Comparison of ENCODE assay signal across 9 mouse cellular contexts in the genomic region with DNA sequence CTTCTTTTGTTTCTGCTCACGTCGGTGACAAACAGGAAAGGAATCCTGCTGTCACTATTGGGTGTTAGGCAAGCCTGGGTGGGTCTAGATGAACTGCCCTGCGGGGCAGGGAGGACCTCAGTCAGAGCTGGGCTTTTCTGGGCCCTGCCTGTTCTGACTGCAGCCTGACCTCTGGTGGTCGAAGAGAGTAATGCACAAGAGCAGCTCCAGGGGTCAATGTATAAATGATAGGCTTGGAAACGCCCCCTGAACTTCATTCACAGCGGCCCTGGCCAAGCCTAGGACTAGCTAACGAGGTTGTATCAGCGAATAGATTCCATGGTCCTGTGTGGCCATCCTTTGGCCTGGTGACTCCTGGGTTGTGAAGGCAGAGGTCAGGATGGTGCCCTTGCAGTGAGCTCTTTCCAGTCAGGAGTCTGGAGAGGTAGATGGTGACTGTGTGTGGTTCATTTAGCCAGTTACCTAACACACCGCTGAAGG. TPM values are rescaled to one million over a fixed set of nuclear protein-coding genes. Genes with fewer than 3 reads are reported as not detected.
DNase-seq lines count a peak whose midpoint lies in the region; ATAC-seq and TF ChIP-seq lines count a peak whose summit lies in the region.
"Had no signal": no experiment of that assay in that cellular context is flagged by ENCODE, and none has a peak within 500 bp of the region (broad histone marks: within the 10 kb centered on the region; RNA-seq: fewer than 3 reads in every experiment).

No protein-coding gene starts in this region.

- no peaks in the 10 kb centered on the region for H3K27me3 ChIP-seq in forebrain, embryonic 14.5 days (replicated peaks; ENCODE audit: control insufficient read depth, insufficient read depth, low read length)
- H3K27me3 ChIP-seq in neural tube, embryonic 14.5 days (ENCODE audit: control insufficient read depth, insufficient read depth, low read length): no peaks in the 10 kb centered on the region
- no peaks in the 10 kb centered on the region for H3K27me3 ChIP-seq in testis, adult 2 months (ENCODE audit: control insufficient read depth, insufficient read depth, low read length)
- H3K27me3 ChIP-seq: limb, embryonic 12.5 days had no signal

- peak; percentile 88 for DNase-seq in ES-E14 (ENCODE audit: low read depth, low spot score)
- DNase-seq in cerebellum, adult 11 months: peak; percentile 73
- DNase-seq in forebrain, embryonic 14.5 days (ENCODE audit: low spot score): peak; percentile 80
- DNase-seq in heart, postnatal 25 days (ENCODE audit: low spot score): peak; percentile 69
- DNase-seq in large intestine, adult 2 months (ENCODE audit: low read depth, low spot score): peak; percentile 29
- peak; percentile 78 to 86 for DNase-seq in lung, adult 18-20 months

- in situ Hi-C loops in ES-E14 (cut with MboI; ENCODE audit: low sequenced_read_pairs in 2 of 2, unreplicated experiment in 2 of 2): loop anchor here in 1 of 2 experiments (5.0 kb wide), 1 partner anchor 413 kb away; no protein-coding TSS in a partner anchor

- peak; percentile 61 for ATAC-seq in forebrain, embryonic 14.5 days
- ATAC-seq in neural tube, embryonic 14.5 days (ENCODE audit: low read depth): peak; percentile 72; the same call in 1 of the 2 replicates

- TF ChIP-seq POLR2A in testis, adult 2 months (IDR thresholded peaks at IDR 0.05; ENCODE audit: control insufficient read depth, low read depth, low read length): no peak

- H3K4me2 ChIP-seq in forebrain, embryonic 14.5 days (ENCODE audit: low read length): no peak overlapping the region
- H3K4me2 ChIP-seq in neural tube, embryonic 14.5 days (ENCODE audit: low read depth, low read length): no peak overlapping the region
- H3K4me2 ChIP-seq: limb, embryonic 12.5 days had no signal

- H3K4me1 ChIP-seq in ES-E14 (ENCODE audit: control insufficient read depth in 2 of 2, insufficient read depth in 2 of 2, low read length in 2 of 2, poor library complexity in 1 of 2): peaks cover 4 to 6% of the 10 kb centered on the region in 2 experiments; a peak in 3 of 4 replicates
- H3K4me1 ChIP-seq in forebrain, embryonic 14.5 days (ENCODE audit: control insufficient read depth, insufficient read depth, low read length): no peaks in the 10 kb centered on the region
- H3K4me1 ChIP-seq in neural tube, embryonic 14.5 days (ENCODE audit: control insufficient read depth, insufficient read depth, low read length): no peaks in the 10 kb centered on the region
- H3K4me1 ChIP-seq in testis, adult 2 months (ENCODE audit: control insufficient read depth, insufficient read depth, low read length): peaks cover 12% of the 10 kb centered on the region

- no peaks in the 10 kb centered on the region; the same call in 1 of the 2 replicates for H3K9me3 ChIP-seq in ES-E14 (ENCODE audit: control insufficient read depth, insufficient read depth, low read depth, low read length)
- no peaks in the 10 kb centered on the region for H3K9me3 ChIP-seq in forebrain, embryonic 14.5 days (replicated peaks; ENCODE audit: control insufficient read depth, low read length)
- H3K9me3 ChIP-seq in neural tube, embryonic 14.5 days (ENCODE audit: control insufficient read depth, low read length): no peaks in the 10 kb centered on the region

- no peak overlapping the region for H3K27ac ChIP-seq in ES-E14 (ENCODE audit: insufficient read depth, low read depth, low read length, poor library complexity, severe bottlenecking)
- no peak overlapping the region for H3K27ac ChIP-seq in forebrain, embryonic 14.5 days (ENCODE audit: low read depth, low read length)
- H3K27ac ChIP-seq in neural tube, embryonic 14.5 days (ENCODE audit: low read depth, low read length): no peak overlapping the region
- H3K27ac ChIP-seq in testis, adult 2 months (ENCODE audit: control insufficient read depth, insufficient read depth, low read depth, low read length): no peak overlapping the region
- H3K27ac ChIP-seq: limb, embryonic 12.5 days had no signal

- no peak overlapping the region for H3K9ac ChIP-seq in ES-E14 (ENCODE audit: insufficient read depth, low read depth, low read length, poor library complexity, severe bottlenecking)
- no peak overlapping the region for H3K9ac ChIP-seq in forebrain, embryonic 14.5 days (ENCODE audit: low read length)
- H3K9ac ChIP-seq in neural tube, embryonic 14.5 days (replicated peaks; ENCODE audit: low read depth, low read length): no peak overlapping the region
- H3K9ac ChIP-seq: limb, embryonic 12.5 days had no signal

- no peaks in the 10 kb centered on the region for H3K36me3 ChIP-seq in ES-E14 (ENCODE audit: control insufficient read depth, insufficient read depth, low read length, poor library complexity, severe bottlenecking)
- no peaks in the 10 kb centered on the region for H3K36me3 ChIP-seq in forebrain, embryonic 14.5 days (ENCODE audit: control insufficient read depth, insufficient read depth, low read length)
- H3K36me3 ChIP-seq in neural tube, embryonic 14.5 days (ENCODE audit: control insufficient read depth, insufficient read depth, low read length): no peaks in the 10 kb centered on the region
- no peaks in the 10 kb centered on the region for H3K36me3 ChIP-seq in testis, adult 2 months (ENCODE audit: control insufficient read depth, insufficient read depth, low read length)
- H3K36me3 ChIP-seq: limb, embryonic 12.5 days had no signal

- no peak overlapping the region for H3K4me3 ChIP-seq in ES-E14 (ENCODE audit: insufficient read depth in 1 of 2, low read depth in 1 of 2, low read length in 2 of 2, poor library complexity in 1 of 2, severe bottlenecking in 1 of 2)
- no peak overlapping the region for H3K4me3 ChIP-seq in forebrain, embryonic 14.5 days (ENCODE audit: low read depth, low read length)
- H3K4me3 ChIP-seq in neural tube, embryonic 14.5 days (ENCODE audit: low read depth, low read length): no peak overlapping the region
- peak overlapping the region; percentile 82 for H3K4me3 ChIP-seq in testis, adult 2 months (ENCODE audit: control insufficient read depth, low read depth, low read length)
- H3K4me3 ChIP-seq: limb, embryonic 12.5 days had no signal

- TF ChIP-seq CTCF in testis, adult 2 months (IDR thresholded peaks at IDR 0.05; ENCODE audit: control insufficient read depth, insufficient read depth, insufficient replicate concordance, low read depth, low read length): peak; percentile 83

- intact Hi-C loops in heart, postnatal 25 days (cut with DNase I): loop anchor here (5.0 to 10.0 kb wide), 2 partner anchors 253 to 675 kb away; a partner anchor contains a TSS

- WGBS in forebrain, embryonic 14.5 days: 9% methylated on average over 9 of the region's 9 CpGs
- WGBS in large intestine, adult 2 months: 8% methylated on average over 9 of the region's 9 CpGs
- WGBS in neural tube, embryonic 14.5 days: 12% methylated on average over 9 of the region's 9 CpGs

TF ChIP-seq in ES-E14, 5 proteins besides CTCF, POLR2A, EP300 and RAD21:
- TF ChIP-seq MAFK (IDR thresholded peaks at IDR 0.05; ENCODE audit: insufficient read depth, low read depth, low read length) (no peak), ZC3H11A (IDR thresholded peaks at IDR 0.05; ENCODE audit: borderline replicate concordance, low read depth, low read length) (peak; percentile 69; the same call in 1 of the 2 replicates)

RNA-seq across cellular contexts. Expression of a gene that starts 27.4 kb away (rescaled TPM):
- total RNA-seq in ES-E14 (2012; rRNA removed): 68.8 and 86.2 TPM in 2 replicates
- 335 and 376 TPM in 2 replicates for polyA plus RNA-seq in forebrain, embryonic 14.5 days (2014; fragmentation: Nextera tagmentation; extraction: Ambion mirVana)
- 100 to 1,000 TPM; 133 to 135 TPM for total RNA-seq in heart, postnatal 25 days (2021)
- polyA plus RNA-seq in large intestine, adult 2 months (2012; rRNA removed): 28.1 and 32.0 TPM in 2 replicates
- polyA plus RNA-seq in neural tube, embryonic 14.5 days (2014; fragmentation: Nextera tagmentation; extraction: Ambion mirVana): 210 and 242 TPM in 2 replicates
- 212 and 286 TPM in 2 replicates for polyA plus RNA-seq in testis, adult 2 months (2012; rRNA removed)

Comparison
In these comparisons a context has a peak if more than half of its experiments do, and no peak if none do; other contexts are left out.
1. DNase-seq: peak in every context shown above with its lines; median percentile 88 in ES-E14; 82 in lung, adult 18-20 months; 80 in forebrain, embryonic 14.5 days; 73 in cerebellum, adult 11 months; 69 in heart, postnatal 25 days; 29 in large intestine, adult 2 months.